8 mouse cellular contexts compared by ENCODE assay signal in the genomic region with DNA sequence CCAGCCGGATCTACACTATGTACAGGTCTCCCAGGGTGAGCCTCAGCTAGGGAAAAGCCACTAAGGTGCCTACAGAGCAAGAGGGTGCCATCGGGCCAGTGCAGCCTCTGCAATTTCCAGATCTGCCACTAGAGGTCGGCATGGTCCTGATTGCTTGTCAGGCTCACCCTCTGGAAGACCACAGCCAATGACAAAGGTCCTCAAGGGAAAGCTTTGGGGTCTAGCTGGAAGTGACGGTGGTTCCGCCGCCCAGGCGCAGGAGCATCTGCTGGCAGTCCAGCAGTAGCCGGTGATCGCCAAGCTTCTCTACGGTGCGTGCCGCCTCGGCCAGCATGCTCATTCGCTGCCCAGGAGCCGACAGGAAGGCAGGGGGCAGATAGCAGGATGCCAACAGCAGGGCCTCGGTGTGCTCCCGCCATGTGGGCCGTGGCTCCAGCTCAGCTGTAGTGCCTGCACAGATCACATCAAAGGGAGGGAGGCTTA. TPM values are rescaled to one million over a fixed set of nuclear protein-coding genes. Genes with fewer than 3 reads are reported as not detected.
DNase-seq lines count a peak whose midpoint lies in the region; ATAC-seq and TF ChIP-seq lines count a peak whose summit lies in the region.

No protein-coding gene starts in this region.

- H3K4me3 ChIP-seq in MEL (ENCODE audit: control insufficient read depth in 1 of 2, insufficient read depth in 1 of 2, low read depth in 2 of 2, low read length in 2 of 2) = no peak overlapping the region
- peak overlapping the region; percentile 3 for H3K4me3 ChIP-seq in cerebellum, adult 2 months (replicated peaks; ENCODE audit: insufficient read depth, low read depth, low read length)
- no peak overlapping the region for H3K4me3 ChIP-seq in forebrain, postnatal 0 days (ENCODE audit: low read depth, low read length)

- H3K79me2 ChIP-seq in MEL (ENCODE audit: control insufficient read depth, insufficient read depth, low read length, poor library complexity) = no peaks in the 10 kb centered on the region

- TF ChIP-seq POLR2A in MEL (IDR thresholded peaks at IDR 0.05; ENCODE audit: control insufficient read depth in 1 of 2, insufficient read depth in 1 of 2, low read depth in 1 of 2, low read length in 2 of 2, poor library complexity in 1 of 2) = peak in 1 of 2 experiments; percentile 46; a peak in 1 of 4 replicates
- TF ChIP-seq POLR2A in cerebellum, adult 2 months (IDR thresholded peaks at IDR 0.05; ENCODE audit: borderline replicate concordance, insufficient read depth, low read length) = peak; percentile 12; the same call in 1 of the 2 replicates

- H3K27me3 ChIP-seq in MEL (ENCODE audit: control insufficient read depth in 1 of 2, insufficient read depth in 2 of 2, low read length in 2 of 2) = no peaks in the 10 kb centered on the region
- no peaks in the 10 kb centered on the region for H3K27me3 ChIP-seq in cerebellum, adult 2 months (ENCODE audit: control insufficient read depth, insufficient read depth, low read length)
- no peaks in the 10 kb centered on the region for H3K27me3 ChIP-seq in forebrain, postnatal 0 days (ENCODE audit: insufficient read depth, low read length)

- H3K36me3 ChIP-seq in MEL (ENCODE audit: control insufficient read depth in 1 of 2, insufficient read depth in 2 of 2, low read length in 2 of 2) = peaks cover 0 to 27% of the 10 kb centered on the region in 2 experiments; a peak in 2 of 4 replicates
- peaks cover 76% of the 10 kb centered on the region for H3K36me3 ChIP-seq in forebrain, postnatal 0 days (ENCODE audit: insufficient read depth)

- H3K4me1 ChIP-seq in MEL (ENCODE audit: control insufficient read depth in 1 of 2, insufficient read depth in 2 of 2, low read length in 2 of 2) = no peaks in the 10 kb centered on the region
- H3K4me1 ChIP-seq in cerebellum, adult 2 months (ENCODE audit: control insufficient read depth, insufficient read depth, low read length) = peaks cover 29% of the 10 kb centered on the region
- H3K4me1 ChIP-seq in forebrain, postnatal 0 days (ENCODE audit: insufficient read depth) = no peaks in the 10 kb centered on the region

- no peak for TF ChIP-seq EP300 in MEL (IDR thresholded peaks at IDR 0.05; ENCODE audit: low read depth in 1 of 2, low read length in 2 of 2)

- no peaks in the 10 kb centered on the region for H3K9me3 ChIP-seq in MEL (replicated peaks; ENCODE audit: insufficient read depth, low read length)
- no peaks in the 10 kb centered on the region for H3K9me3 ChIP-seq in forebrain, postnatal 0 days (ENCODE audit: low read length)

- TF ChIP-seq RAD21 in MEL (IDR thresholded peaks at IDR 0.05; ENCODE audit: low read depth, low read length) = peak; percentile 79

- 2% methylated on average over 18 of the region's 18 CpGs for WGBS in cerebellum, adult 2 months
- WGBS in forebrain, postnatal 0 days = 8% methylated on average over 18 of the region's 18 CpGs

- H3K4me2 ChIP-seq in forebrain, postnatal 0 days (ENCODE audit: low read depth) = peak overlapping the region; percentile 37

- no peak overlapping the region for H3K27ac ChIP-seq in MEL (ENCODE audit: control insufficient read depth, low read depth, low read length)
- no peak overlapping the region for H3K27ac ChIP-seq in cerebellum, adult 2 months (ENCODE audit: insufficient read depth, low read length)
- H3K27ac ChIP-seq in forebrain, postnatal 0 days (ENCODE audit: low read depth, low read length) = peak overlapping the region; percentile 75

- TF ChIP-seq CTCF in MEL (IDR thresholded peaks at IDR 0.05 in 2 of 3, conservative IDR thresholded peaks at IDR 0.05 in 1 of 3; ENCODE audit: control insufficient read depth in 1 of 3, insufficient read depth in 1 of 3, low read depth in 2 of 3, low read length in 3 of 3, poor library complexity in 1 of 3, severe bottlenecking in 1 of 3) = peak; percentile 96 to 99 (median 97)
- TF ChIP-seq CTCF in cerebellum, adult 2 months (IDR thresholded peaks at IDR 0.05; ENCODE audit: borderline replicate concordance, insufficient read depth, low read depth, low read length) = peak; percentile 94
- TF ChIP-seq CTCF in forebrain, postnatal 0 days (IDR thresholded peaks at IDR 0.05; ENCODE audit: low read depth) = peak; percentile 98

- H3K9ac ChIP-seq in MEL (ENCODE audit: control insufficient read depth, low read depth, low read length, poor library complexity, severe bottlenecking) = no peak overlapping the region
- 0 out of 2 replicates have a peak overlapping the region, but pooled peaks have one; percentile 33 for H3K9ac ChIP-seq in forebrain, postnatal 0 days

- intact Hi-C loops in heart, postnatal 36 days (cut with DNase I) = loop anchor here (1.0 to 2.0 kb wide), 3 partner anchors 93 to 213 kb away; a partner anchor contains a TSS

- ATAC-seq in forebrain, postnatal 0 days = peak; percentile 86
- ATAC-seq in neutrophil, adult 5-6 weeks (ENCODE audit: extremely low read depth, insufficient number of reproducible peaks, low FRiP score, poor library complexity, severe bottlenecking) = peak; percentile 62

- peak; percentile 92 for DNase-seq in MEL (ENCODE audit: low read depth, low spot score)
- DNase-seq in cerebellum, adult 2 months = peak; percentile 87 to 97
- DNase-seq in forebrain, postnatal 0 days = peak; percentile 95
- DNase-seq in heart, postnatal 36 days = peak; percentile 94 to 97
- peak; percentile 88 to 97 for DNase-seq in layer of hippocampus, adult 18-20 months (ENCODE audit: low spot score in 2 of 2)
- DNase-seq in lung, adult 18-20 months = peak; percentile 88 to 90
- peak; percentile 68 for DNase-seq in testis, postnatal 14 days (ENCODE audit: low spot score)

TF ChIP-seq in MEL, 35 proteins besides CTCF, POLR2A, EP300 and RAD21:
- TF ChIP-seq MAX (IDR thresholded peaks at IDR 0.05; ENCODE audit: low read length) (no peak), CHD2 (IDR thresholded peaks at IDR 0.05; ENCODE audit: low read length) (no peak), BHLHE40 (IDR thresholded peaks at IDR 0.05; ENCODE audit: borderline replicate concordance, low read depth, low read length) (0 out of 2 replicates have a peak, but pooled peaks have one; percentile 23), ZMIZ1 (IDR thresholded peaks at IDR 0.05; ENCODE audit: low read depth, low read length) (no peak; the same call in 1 of the 2 replicates), POLR2AphosphoS2 (IDR thresholded peaks at IDR 0.05; ENCODE audit: low read length) (peak; percentile 72; the same call in 1 of the 2 replicates), JUND (IDR thresholded peaks at IDR 0.05; ENCODE audit: low read depth, low read length) (no peak), MYC (IDR thresholded peaks at IDR 0.05; ENCODE audit: low read depth, low read length) (no peak), SMC3 (IDR thresholded peaks at IDR 0.05; ENCODE audit: low read depth, low read length) (peak; percentile 85), MAFK (IDR thresholded peaks at IDR 0.05; ENCODE audit: borderline replicate concordance, low read depth, low read length) (no peak), ELF1 (IDR thresholded peaks at IDR 0.05; ENCODE audit: low read depth, low read length) (no peak), POLR2AphosphoS5 (IDR thresholded peaks at IDR 0.05; ENCODE audit: borderline replicate concordance, low read depth, low read length) (no peak), USF2 (IDR thresholded peaks at IDR 0.05; ENCODE audit: borderline replicate concordance in 1 of 2, insufficient read depth in 1 of 2, low read depth in 1 of 2, low read length in 2 of 2) (no peak), NRF1 (IDR thresholded peaks at IDR 0.05; ENCODE audit: insufficient read depth, low read depth, low read length, poor library complexity, severe bottlenecking) (no peak), ZC3H11A (IDR thresholded peaks at IDR 0.05; ENCODE audit: low read depth, low read length) (peak; percentile 72), MAZ (IDR thresholded peaks at IDR 0.05; ENCODE audit: low read depth, low read length) (no peak), ETS1 (IDR thresholded peaks at IDR 0.05; ENCODE audit: low read depth, low read length) (no peak), GABPA (IDR thresholded peaks at IDR 0.05; ENCODE audit: low read depth, low read length) (no peak), MEF2A (IDR thresholded peaks at IDR 0.05; ENCODE audit: extremely low read depth, insufficient replicate concordance, low read depth, low read length, poor library complexity, severe bottlenecking) (no peak), KAT2A (conservative IDR thresholded peaks at IDR 0.05; ENCODE audit: low read depth, low read length) (no peak), NELFE (IDR thresholded peaks at IDR 0.05; ENCODE audit: low read depth, low read length) (no peak), ZKSCAN1 (IDR thresholded peaks at IDR 0.05; ENCODE audit: low read depth, low read length) (no peak)

RNA-seq across cellular contexts. Expression of a gene that starts 22.6 kb away (rescaled TPM):
- 288 and 305 TPM in 2 replicates for total RNA-seq in MEL (2012; rRNA removed)
- polyA plus RNA-seq in MEL (2012; ENCODE audit: insufficient read depth in 1 of 2, insufficient read length in 2 of 2, low read depth in 1 of 2, low replicate concordance in 2 of 2, missing spikeins in 1 of 2) = 100 to 1,000 TPM in 1 of 2 experiments, not detected in 1; 241 TPM
- 56.1 and 66.3 TPM in 2 replicates for polyA plus RNA-seq in cerebellum, adult 2 months (2012; rRNA removed)
- 56.2 and 70.7 TPM in 2 replicates for total RNA-seq in forebrain, postnatal 0 days (2014; rRNA removed)
- polyA plus RNA-seq in forebrain, postnatal 0 days (2015; fragmentation: Nextera tagmentation; extraction: Ambion mirVana) = 28.9 and 32.8 TPM in 2 replicates
- total RNA-seq in heart, postnatal 36 days (2021) = 10 to 100 TPM; 28.9 to 39.5 TPM
- 10 to 100 TPM; 73.9 to 80.4 TPM for total RNA-seq in layer of hippocampus, adult 18-20 months (2021)
- 30.3 and 32.2 TPM in 2 replicates for total RNA-seq in neutrophil, adult 5-6 weeks (2017)
